Mouse (Mus musculus) ES-Bruce4 (cell line): Measurements from ENCODE around the gene Fam213a.

Experiments used
- CTCF ChIP-seq: IDR thresholded peaks from one replicate; pipeline ENCODE4 v1.8.1; 2011; ENCODE audit warnings: low read depth, low read length
- EP300 ChIP-seq: IDR thresholded peaks from 2 replicates; pipeline ENCODE4 v1.6.1; 2011; ENCODE audit warnings: low read depth, low read length; ENCODE audit not compliant: insufficient read depth
- POLR2A ChIP-seq: IDR thresholded peaks from one replicate; pipeline ENCODE4 v1.8.1; 2011; ENCODE audit warnings: low read length; ENCODE audit not compliant: insufficient read depth

- TF ChIP-seq CTCF (no peak), EP300 (no peak), POLR2A (no peak)
Observed at GRCm38 (mm10) chr14:41030989-41031513, 17.5 kb upstream of the Fam213a start.
